Mouse (Mus musculus) heart, embryonic 16.5 days (tissue): ENCODE measurements at regions not wholly inside any gene's neighbourhood (a gene's known extent, or its start where the extent isn't known, plus 50 kb on each side); places are given as distances from the start of the nearest gene placed in this dataset.

ENCODE experiments used
- ATAC-seq: fragments of 200-750 bp; cut with Nextera tagmentation; replicated peaks from 2 replicates; pipeline ENCODE4 v1.8.0; 2017; ENCODE audit warnings: moderate number of reproducible peaks; ENCODE audit not compliant: insufficient read depth, low FRiP score; ENCODE audit errors: extremely low read depth
- H3K27ac ChIP-seq: fragments of 300-500 bp; sonication (generic); 2 replicates; pipeline ENCODE4 v1.5.1; 2014; ENCODE audit warnings: mild to moderate bottlenecking, low read length, control low read depth, moderate library complexity
- H3K27me3 ChIP-seq: fragments of 300-500 bp; sonication (generic); 2 replicates; pipeline ENCODE4 v1.6.1; 2014; ENCODE audit warnings: low read length, mixed read lengths; ENCODE audit not compliant: control insufficient read depth, insufficient read depth
- H3K36me3 ChIP-seq: fragments of 300-500 bp; sonication (generic); 2 replicates; pipeline ENCODE4 v1.6.1; 2014; ENCODE audit not compliant: control insufficient read depth, insufficient read depth
- H3K4me1 ChIP-seq: fragments of 300-500 bp; sonication (generic); 2 replicates; pipeline ENCODE4 v1.6.1; 2014; ENCODE audit warnings: low read length, mixed read lengths; ENCODE audit not compliant: control insufficient read depth, insufficient read depth
- H3K4me2 ChIP-seq: fragments of 300-500 bp; sonication (generic); 2 replicates; pipeline ENCODE4 v1.6.1; 2014; ENCODE audit warnings: low read depth, mild to moderate bottlenecking, control low read depth, low read length
- H3K4me3 ChIP-seq: fragments of 300-500 bp; sonication (generic); 2 replicates; pipeline ENCODE4 v1.5.1; 2014; ENCODE audit warnings: mild to moderate bottlenecking, control low read depth, low read length
- H3K9ac ChIP-seq: fragments of 300-500 bp; sonication (generic); 2 replicates; pipeline ENCODE4 v1.6.1; 2014; ENCODE audit warnings: low read length, control low read depth
- H3K9me3 ChIP-seq: fragments of 300-500 bp; sonication (generic); replicated peaks from 2 replicates; pipeline ENCODE4 v1.6.1; 2016; ENCODE audit warnings: low read length; ENCODE audit not compliant: control insufficient read depth
- WGBS: fragments of 180-500 bp; shearing (Covaris S2); extraction: QIAGEN DNeasy Blood & Tissue Kit; methylation state at CpG from one replicate; pipeline ENCODE4 v1.1.7; 2014; 5-methylcytosine and 5-hydroxymethylcytosine counted together

DNA sequence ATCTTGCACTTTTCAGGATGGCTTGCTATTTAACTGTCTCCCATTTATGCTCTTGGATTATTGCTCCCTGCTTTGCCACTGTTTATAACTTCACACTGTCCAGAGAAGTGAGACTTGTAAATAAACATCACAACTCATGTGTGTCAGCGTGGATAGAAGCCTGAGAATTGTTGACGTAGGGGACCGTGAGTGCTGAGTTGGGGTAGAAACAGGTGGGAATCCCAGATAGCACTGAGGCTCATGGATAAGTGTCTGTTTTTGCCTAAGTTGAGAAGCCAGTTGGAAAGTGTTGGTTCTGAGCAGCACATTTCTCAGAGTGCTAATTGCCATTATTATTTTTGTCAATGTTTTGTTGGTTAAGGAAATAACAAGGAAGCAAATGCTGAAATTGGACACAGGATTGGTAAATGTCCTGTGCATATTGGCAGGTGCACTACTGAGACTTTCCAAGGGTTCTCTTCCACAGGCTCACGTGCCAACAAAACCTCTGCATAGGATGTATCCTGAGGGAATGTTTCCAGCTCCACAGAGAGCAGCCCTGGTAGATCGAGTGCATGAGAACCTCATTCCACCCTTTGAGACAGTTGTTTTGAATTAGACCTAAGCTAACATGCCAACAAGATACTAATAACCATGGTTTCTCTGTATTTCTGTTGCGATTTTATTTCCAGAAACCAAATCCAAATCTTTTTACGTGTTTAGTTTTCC lies 74.3 kb upstream of the Grb10 start:
- no peak overlapping the region for H3K4me2 ChIP-seq
- no peaks in the 10 kb centered on the region for H3K4me1 ChIP-seq
- ATAC-seq: no peak

DNA sequence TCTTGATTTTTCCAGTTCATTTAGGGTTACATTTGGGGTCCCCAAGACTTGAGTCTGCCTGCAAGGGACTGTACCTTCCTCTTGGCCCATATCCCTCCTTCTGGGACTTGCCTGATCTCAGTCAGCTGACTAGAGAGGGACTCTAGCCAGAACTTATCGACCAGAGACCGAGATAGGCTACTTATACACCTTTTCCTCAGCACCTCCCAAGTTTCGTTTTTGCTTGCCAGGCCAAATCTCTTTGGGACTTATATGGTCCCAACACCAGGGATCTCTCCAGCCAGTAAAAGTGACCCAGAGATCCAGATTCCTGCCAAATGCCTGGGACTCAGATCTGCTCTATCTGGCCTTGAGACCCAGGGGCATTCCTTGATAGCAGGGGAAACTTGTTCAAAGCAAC lies 69.2 kb upstream of the Grb10 start:
- Histone ChIP-seq H3K4me2 (no peak overlapping the region), H3K27ac (no peak overlapping the region), H3K36me3 (no peaks in the 10 kb centered on the region), H3K9me3 (no peaks in the 10 kb centered on the region), H3K4me3 (no peak overlapping the region), H3K9ac (no peak overlapping the region), H3K4me1 (no peaks in the 10 kb centered on the region), H3K27me3 (no peaks in the 10 kb centered on the region)
- WGBS: 76% methylated on average over 3 of the region's 3 CpGs
- ATAC-seq: no peak

More for the DNA sequence above, 74.3 kb upstream of the Grb10 start:
- Histone ChIP-seq H3K9me3 (no peaks in the 10 kb centered on the region), H3K4me3 (no peak overlapping the region), H3K27me3 (no peaks in the 10 kb centered on the region), H3K9ac (no peak overlapping the region), H3K27ac (no peak overlapping the region), H3K36me3 (no peaks in the 10 kb centered on the region)
- 72% methylated on average over 7 of the region's 7 CpGs for WGBS

DNA sequence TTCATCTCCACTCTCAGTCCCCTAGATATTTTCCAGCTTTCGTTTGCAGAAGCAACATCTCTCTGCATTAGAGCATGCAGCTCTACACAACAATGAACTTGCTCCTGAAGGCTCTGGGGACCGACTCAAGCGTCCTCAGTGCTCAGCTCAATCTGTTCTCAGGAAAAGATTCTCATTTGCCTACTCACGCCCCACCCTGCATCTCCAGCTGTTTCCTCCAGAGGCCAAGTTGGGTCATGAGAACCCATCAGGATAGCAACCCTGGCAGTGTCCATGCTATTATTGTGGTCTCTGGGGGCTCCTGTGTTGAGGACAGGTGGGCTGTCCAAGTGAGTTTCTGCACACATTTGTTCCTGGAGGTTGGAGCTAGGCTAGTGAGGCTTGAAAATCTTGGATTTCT lies 52.5 kb upstream of the Grb10 start:
- Histone ChIP-seq H3K27me3 (no peaks in the 10 kb centered on the region), H3K9me3 (no peaks in the 10 kb centered on the region; the same call in 1 of the 2 replicates), H3K4me2 (no peak overlapping the region), H3K4me3 (no peak overlapping the region), H3K9ac (no peak overlapping the region), H3K4me1 (peaks cover 4% of the 10 kb centered on the region; the same call in 1 of the 2 replicates), H3K36me3 (peaks cover 3% of the 10 kb centered on the region; the same call in 1 of the 2 replicates), H3K27ac (no peak overlapping the region)
- 69% methylated on average over 4 of the region's 4 CpGs for WGBS
- no peak for ATAC-seq

GRCm38 (mm10) chr11:12089788-12090365 lies 51.4 kb upstream of the Grb10 start:
- Histone ChIP-seq H3K9ac (no peak overlapping the region), H3K27ac (no peak overlapping the region; the same call in 1 of the 2 replicates), H3K4me1 (peaks cover 4% of the 10 kb centered on the region; the same call in 1 of the 2 replicates), H3K4me3 (no peak overlapping the region), H3K36me3 (peaks cover 3% of the 10 kb centered on the region; the same call in 1 of the 2 replicates), H3K9me3 (no peaks in the 10 kb centered on the region; the same call in 1 of the 2 replicates), H3K4me2 (no peak overlapping the region), H3K27me3 (no peaks in the 10 kb centered on the region)
- peak; percentile 60; the same call in 1 of the 2 replicates for ATAC-seq
- 46% methylated on average over 2 of the region's 2 CpGs for WGBS
